In genomic region chr3:127123376-127123775, GRCm38 (mm10) we compare ENCODE assay signal across 8 mouse cellular contexts.
DNase-seq lines count a peak whose midpoint lies in the region; ATAC-seq and TF ChIP-seq lines count a peak whose summit lies in the region.
"Had no signal": no experiment of that assay in that cellular context is flagged by ENCODE, and none has a peak within 500 bp of the region (broad histone marks: within the 10 kb centered on the region; RNA-seq: fewer than 3 reads in every experiment).

No protein-coding gene starts in this region.

- no peak overlapping the region for H3K4me3 ChIP-seq in embryonic facial prominence, embryonic 14.5 days (ENCODE audit: low read depth, low read length)
- peak overlapping the region; percentile 25; the same call in 1 of the 2 replicates for H3K4me3 ChIP-seq in intestine, embryonic 16.5 days (ENCODE audit: low read length)
- 0 out of 2 replicates have a peak overlapping the region, but pooled peaks have one; percentile 1 for H3K4me3 ChIP-seq in liver, embryonic 13.5 days (replicated peaks)
- no peak overlapping the region for H3K4me3 ChIP-seq in midbrain, postnatal 0 days (ENCODE audit: low read depth, low read length)
- H3K4me3 ChIP-seq: megakaryocyte, embryonic 14.5 days had no signal

- no peak for ATAC-seq in embryonic facial prominence, embryonic 14.5 days (ENCODE audit: low read depth)
- ATAC-seq in intestine, embryonic 16.5 days: peak; percentile 97
- ATAC-seq in liver, embryonic 13.5 days (ENCODE audit: low read depth): peak; percentile 66
- no peak for ATAC-seq in midbrain, postnatal 0 days (ENCODE audit: low FRiP score)

- H3K36me3 ChIP-seq in embryonic facial prominence, embryonic 14.5 days (ENCODE audit: control insufficient read depth, insufficient read depth, low read length): no peaks in the 10 kb centered on the region
- no peaks in the 10 kb centered on the region for H3K36me3 ChIP-seq in intestine, embryonic 16.5 days (ENCODE audit: control insufficient read depth, insufficient read depth, low read length)
- H3K36me3 ChIP-seq in liver, embryonic 13.5 days: no peaks in the 10 kb centered on the region
- H3K36me3 ChIP-seq in midbrain, postnatal 0 days (ENCODE audit: insufficient read depth, low read length): no peaks in the 10 kb centered on the region

- H3K27me3 ChIP-seq in embryonic facial prominence, embryonic 14.5 days (replicated peaks; ENCODE audit: control insufficient read depth, insufficient read depth, low read length): no peaks in the 10 kb centered on the region
- H3K27me3 ChIP-seq in intestine, embryonic 16.5 days (replicated peaks; ENCODE audit: control insufficient read depth, insufficient read depth, low read length): no peaks in the 10 kb centered on the region
- H3K27me3 ChIP-seq in liver, embryonic 13.5 days: no peaks in the 10 kb centered on the region
- no peaks in the 10 kb centered on the region for H3K27me3 ChIP-seq in midbrain, postnatal 0 days (ENCODE audit: insufficient read depth, low read length)
- H3K27me3 ChIP-seq: megakaryocyte, embryonic 14.5 days had no signal

- no peak for TF ChIP-seq CTCF in midbrain, postnatal 0 days (IDR thresholded peaks at IDR 0.05)

- peak overlapping the region; percentile 18 for H3K4me2 ChIP-seq in embryonic facial prominence, embryonic 14.5 days (ENCODE audit: low read depth, low read length)
- H3K4me2 ChIP-seq in intestine, embryonic 16.5 days (ENCODE audit: low read depth, low read length): peak overlapping the region; percentile 49
- H3K4me2 ChIP-seq in liver, embryonic 13.5 days: peak overlapping the region; percentile 37; the same call in 1 of the 2 replicates
- no peak overlapping the region for H3K4me2 ChIP-seq in midbrain, postnatal 0 days (ENCODE audit: low read depth, low read length, poor library complexity, severe bottlenecking)

- DNase-seq in adrenal gland, postnatal 36 days: peak; percentile 17 to 28
- DNase-seq in embryonic facial prominence, embryonic 14.5 days (ENCODE audit: low spot score): no peak
- DNase-seq in liver, embryonic 13.5 days: no peak
- no peak for DNase-seq in ovary, postnatal 14 days (ENCODE audit: low spot score)
- DNase-seq in midbrain, postnatal 0 days (ENCODE audit: low spot score): no peak
- no peak for DNase-seq in spleen, postnatal 14 days (ENCODE audit: low spot score in 2 of 2)

- H3K27ac ChIP-seq in embryonic facial prominence, embryonic 14.5 days (replicated peaks; ENCODE audit: low read depth, low read length): no peak overlapping the region
- H3K27ac ChIP-seq in intestine, embryonic 16.5 days (ENCODE audit: low read length): peak overlapping the region; percentile 62
- peak overlapping the region; percentile 54 for H3K27ac ChIP-seq in liver, embryonic 13.5 days
- H3K27ac ChIP-seq in midbrain, postnatal 0 days (ENCODE audit: low read depth, low read length): no peak overlapping the region

- no peaks in the 10 kb centered on the region for H3K9me3 ChIP-seq in embryonic facial prominence, embryonic 14.5 days (ENCODE audit: control insufficient read depth, low read length)
- no peaks in the 10 kb centered on the region for H3K9me3 ChIP-seq in intestine, embryonic 16.5 days (ENCODE audit: control insufficient read depth, low read length)
- no peaks in the 10 kb centered on the region for H3K9me3 ChIP-seq in liver, embryonic 13.5 days (replicated peaks)
- no peaks in the 10 kb centered on the region for H3K9me3 ChIP-seq in midbrain, postnatal 0 days (ENCODE audit: low read length)

- WGBS in embryonic facial prominence, embryonic 14.5 days: 11% methylated on average over 8 of the region's 8 CpGs
- 18% methylated on average over 8 of the region's 8 CpGs for WGBS in intestine, embryonic 16.5 days
- 39% methylated on average over 8 of the region's 8 CpGs for WGBS in liver, embryonic 13.5 days (ENCODE audit: insufficient replicate concordance)
- WGBS in midbrain, postnatal 0 days: 53% methylated on average over 8 of the region's 8 CpGs

- peaks cover 21% of the 10 kb centered on the region; the same call in 1 of the 2 replicates for H3K4me1 ChIP-seq in embryonic facial prominence, embryonic 14.5 days (ENCODE audit: control insufficient read depth, insufficient read depth, low read length)
- peaks cover 11% of the 10 kb centered on the region for H3K4me1 ChIP-seq in intestine, embryonic 16.5 days (ENCODE audit: control insufficient read depth, insufficient read depth, low read length)
- no peaks in the 10 kb centered on the region for H3K4me1 ChIP-seq in liver, embryonic 13.5 days (replicated peaks)
- 0 out of 2 replicates have a peak, but pooled peaks cover 5% of the 10 kb centered on the region for H3K4me1 ChIP-seq in midbrain, postnatal 0 days (ENCODE audit: insufficient read depth, low read length)
- H3K4me1 ChIP-seq: megakaryocyte, embryonic 14.5 days had no signal

- no peak overlapping the region for H3K9ac ChIP-seq in embryonic facial prominence, embryonic 14.5 days (ENCODE audit: low read depth, low read length)
- H3K9ac ChIP-seq in intestine, embryonic 16.5 days (ENCODE audit: low read depth, low read length): 0 out of 2 replicates have a peak overlapping the region, but pooled peaks have one; percentile 37
- no peak overlapping the region for H3K9ac ChIP-seq in liver, embryonic 13.5 days
- no peak overlapping the region for H3K9ac ChIP-seq in midbrain, postnatal 0 days (replicated peaks; ENCODE audit: low read length, poor library complexity, severe bottlenecking)

Comparison
In these comparisons a context has a peak if more than half of its experiments do, and no peak if none do; other contexts are left out.
1. DNase-seq: peak in adrenal gland, postnatal 36 days (2 of 2); none in embryonic facial prominence, embryonic 14.5 days (single experiment), liver, embryonic 13.5 days (single experiment), ovary, postnatal 14 days (single experiment), midbrain, postnatal 0 days (single experiment) and spleen, postnatal 14 days (0 of 2).
2. ATAC-seq: peak in intestine, embryonic 16.5 days (single experiment) and liver, embryonic 13.5 days (single experiment); none in embryonic facial prominence, embryonic 14.5 days (single experiment) and midbrain, postnatal 0 days (single experiment).
3. H3K27ac ChIP-seq: peak in intestine, embryonic 16.5 days (single experiment) and liver, embryonic 13.5 days (single experiment); none in embryonic facial prominence, embryonic 14.5 days (single experiment) and midbrain, postnatal 0 days (single experiment).
4. H3K4me3 ChIP-seq: peak in intestine, embryonic 16.5 days (single experiment) and liver, embryonic 13.5 days (single experiment); none in embryonic facial prominence, embryonic 14.5 days (single experiment) and midbrain, postnatal 0 days (single experiment).